Comparison of ENCODE assay signal across 8 mouse cellular contexts in the genomic region with DNA sequence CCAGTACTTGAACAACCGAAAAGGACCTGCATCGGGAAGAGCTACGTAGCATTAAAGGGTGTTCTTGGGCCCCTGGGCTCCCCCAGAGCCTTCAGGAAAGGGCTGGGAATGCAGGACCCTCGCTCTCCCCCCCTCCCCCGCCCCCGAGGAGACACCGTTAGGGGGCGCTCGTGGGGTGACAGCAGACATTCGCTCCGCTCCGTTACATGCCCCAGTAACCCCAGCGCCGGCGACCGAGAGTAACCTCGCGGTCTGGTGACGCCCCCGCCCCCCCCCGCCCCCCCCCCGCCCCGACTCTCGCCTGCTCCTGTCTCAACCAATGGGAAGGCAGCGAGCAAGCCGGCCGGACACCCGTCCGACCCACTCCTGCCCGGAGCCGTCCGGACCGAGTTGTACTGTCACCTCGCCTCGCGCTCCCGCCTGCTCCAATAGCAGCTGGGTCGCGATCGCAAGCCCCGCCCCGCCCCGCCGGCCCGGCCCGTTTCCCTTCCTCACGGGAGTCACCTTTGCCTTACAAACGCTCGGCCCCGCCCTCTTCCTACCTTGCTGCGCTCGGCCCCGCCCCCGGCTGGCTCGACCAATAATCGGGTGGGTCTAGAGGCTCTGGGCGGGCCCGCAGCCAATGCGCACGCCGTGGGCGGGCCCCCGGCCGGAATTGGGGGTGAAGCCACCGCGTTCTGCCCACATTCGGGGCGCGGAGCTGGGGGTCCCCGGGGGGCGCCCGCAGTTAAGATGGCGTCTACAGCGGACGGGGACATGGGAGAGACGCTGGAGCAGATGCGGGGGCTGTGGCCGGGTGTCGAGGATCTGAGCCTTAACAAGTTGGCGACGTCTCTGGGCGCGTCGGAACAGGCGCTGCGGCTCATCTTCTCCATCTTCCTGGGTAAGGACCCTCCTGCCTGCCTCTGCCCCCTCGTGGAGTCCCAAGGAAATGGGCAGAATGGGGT. TPM values are rescaled to one million over a fixed set of nuclear protein-coding genes. Genes with fewer than 3 reads are reported as not detected.
DNase-seq lines count a peak whose midpoint lies in the region; ATAC-seq and TF ChIP-seq lines count a peak whose summit lies in the region.

A gene (plus strand): TSS at position 551 of the 947 bp plus-strand sequence.

- POLR2A ChIA-PET in Patski (lab: Charles Lee): interaction anchor here (0.6 to 2.6 kb wide), 2 partner anchors 24 to 39 kb away, joined by 4 to 14 read pairs; no protein-coding TSS in a partner anchor

- H3K4me1 ChIP-seq in hindbrain, embryonic 13.5 days (replicated peaks): peaks cover 10% of the 10 kb centered on the region

- CTCF ChIA-PET in Patski (lab: Charles Lee): interaction anchor here (0.6 to 3.1 kb wide), 14 partner anchors 9 to 169 kb away, joined by 3 to 23 read pairs (median 4); no protein-coding TSS in a partner anchor

- no peaks in the 10 kb centered on the region for H3K27me3 ChIP-seq in Patski
- H3K27me3 ChIP-seq in hindbrain, embryonic 13.5 days: no peaks in the 10 kb centered on the region

- no peak for TF ChIP-seq CTCF in Patski (IDR thresholded peaks at IDR 0.05)

- peak within 1 kb of the TSS; percentile 85 for H3K27ac ChIP-seq in hindbrain, embryonic 13.5 days

- peak within 1 kb of the TSS; percentile 67 for H3K4me2 ChIP-seq in hindbrain, embryonic 13.5 days

- whole genome bisulfite sequencing in hindbrain, embryonic 13.5 days: under 1% methylated on average over 64 of the region's 87 CpGs

- peak; percentile 98 for ATAC-seq in Patski
- peak; percentile 98 for ATAC-seq in hindbrain, embryonic 13.5 days (ENCODE audit: low FRiP score)

- peak within 1 kb of the TSS; percentile 60 for H3K4me3 ChIP-seq in hindbrain, embryonic 13.5 days

- peak within 1 kb of the TSS; percentile 78 for H3K9ac ChIP-seq in hindbrain, embryonic 13.5 days

- no peaks in the 10 kb centered on the region for H3K9me3 ChIP-seq in hindbrain, embryonic 13.5 days

- in situ Hi-C loops in Patski (cut with MboI; ENCODE audit: low pct_unique_long_range_greater_than_20kb): no loop called here

- no peaks in the 10 kb centered on the region for H3K36me3 ChIP-seq in hindbrain, embryonic 13.5 days

- DNase-seq in Patski (ENCODE audit: low read depth, low spot score): peak; percentile 71
- peak; percentile 99 to 100 for DNase-seq in cerebellum, postnatal 14 days
- DNase-seq in frontal cortex, postnatal 14 days (ENCODE audit: low spot score in 2 of 2): peak; percentile 97 to 99
- DNase-seq in layer of hippocampus, postnatal 25 days (ENCODE audit: extremely low spot score in 1 of 2, low spot score in 1 of 2): peak; percentile 92 to 98
- peak; percentile 99 for DNase-seq in lung, postnatal 25 days (ENCODE audit: low spot score)
- DNase-seq in retina, embryonic 14.5 days (ENCODE audit: low spot score): peak; percentile 96
- peak; percentile 100 for DNase-seq in thymus, postnatal 4 days

RNA-seq across cellular contexts. Expression of the gene that starts here (rescaled TPM):
- polyA plus RNA-seq in Patski (2021): 107 TPM
- polyA plus RNA-seq in hindbrain, embryonic 13.5 days (2015; fragmentation: Nextera tagmentation; extraction: Ambion mirVana): 38.5 and 52.2 TPM in 2 replicates
- total RNA-seq in layer of hippocampus, postnatal 25 days (2021): 10 to 100 TPM; 30.9 to 34.0 TPM

Comparison
In these comparisons a context has a peak if more than half of its experiments do, and no peak if none do; other contexts are left out.
1. Peak in every context shown above with its lines: DNase-seq, ATAC-seq, H3K4me3 ChIP-seq and H3K27ac ChIP-seq.